Mouse (Mus musculus): ENCODE measurements around the gene Impdh2. TPM values are rescaled to one million over a fixed set of nuclear protein-coding genes. Genes with fewer than 3 reads are reported as not detected.

Impdh2 gene
- polyA plus RNA-seq, 1 experiment from 2014 or later: 118 TPM

GRCm38 (mm10) chr9:108563671-108564070 is 3.6 kb downstream of the Impdh2 start:
- DNase-seq (ENCODE audit: low spot score) (no peak), ATAC-seq (replicated peaks; ENCODE audit: low FRiP score, low read depth) (no peak)
- Histone ChIP-seq H3K4me1 (replicated peaks; ENCODE audit: insufficient read depth, low read length) (peaks cover 22% of the 10 kb centered on the region), H3K36me3 (ENCODE audit: insufficient read depth, low read length) (peaks cover 21% of the 10 kb centered on the region), H3K9ac (ENCODE audit: low read depth, low read length) (no peak overlapping the region), H3K9me3 (replicated peaks; ENCODE audit: low read length) (no peaks in the 10 kb centered on the region), H3K4me3 (replicated peaks; ENCODE audit: low read depth, low read length) (no peak overlapping the region), H3K27ac (no peak overlapping the region), H3K27me3 (ENCODE audit: insufficient read depth, low read length) (no peaks in the 10 kb centered on the region), H3K4me2 (ENCODE audit: low read length) (no peak overlapping the region)
- no peak for TF ChIP-seq CTCF (IDR thresholded peaks at IDR 0.05; ENCODE audit: low read depth)
- WGBS: 95% methylated on average over 8 of the region's 8 CpGs

- ATAC-seq (replicated peaks; ENCODE audit: low FRiP score, low read depth) (no peak), DNase-seq (ENCODE audit: low spot score) (no peak)
- TF ChIP-seq CTCF (IDR thresholded peaks at IDR 0.05; ENCODE audit: low read depth): no peak
- Histone ChIP-seq H3K4me3 (replicated peaks; ENCODE audit: low read depth, low read length) (no peak overlapping the region), H3K4me1 (replicated peaks; ENCODE audit: insufficient read depth, low read length) (peaks cover 23% of the 10 kb centered on the region), H3K36me3 (ENCODE audit: insufficient read depth, low read length) (peaks cover 17% of the 10 kb centered on the region), H3K27ac (no peak overlapping the region), H3K27me3 (ENCODE audit: insufficient read depth, low read length) (no peaks in the 10 kb centered on the region), H3K9me3 (replicated peaks; ENCODE audit: low read length) (no peaks in the 10 kb centered on the region), H3K4me2 (ENCODE audit: low read length) (no peak overlapping the region), H3K9ac (ENCODE audit: low read depth, low read length) (no peak overlapping the region)
- 82% methylated on average over 7 of the region's 7 CpGs for WGBS
Observed at GRCm38 (mm10) chr9:108564131-108564530, 4.0 kb downstream of the Impdh2 start.

- DNase-seq (ENCODE audit: low spot score): no peak
- H3K9me3 ChIP-seq (replicated peaks; ENCODE audit: low read length): no peaks in the 10 kb centered on the region
- peaks cover 22% of the 10 kb centered on the region for H3K4me1 ChIP-seq (replicated peaks; ENCODE audit: insufficient read depth, low read length)
- no peak for TF ChIP-seq CTCF (IDR thresholded peaks at IDR 0.05; ENCODE audit: low read depth)
- peak overlapping the region; percentile 97 for H3K27ac ChIP-seq
- peaks cover 14% of the 10 kb centered on the region for H3K36me3 ChIP-seq (ENCODE audit: insufficient read depth, low read length)
- peak overlapping the region; percentile 83 for H3K9ac ChIP-seq (ENCODE audit: low read depth, low read length)
- peak overlapping the region; percentile 77 for H3K4me3 ChIP-seq (replicated peaks; ENCODE audit: low read depth, low read length)
- H3K4me2 ChIP-seq (ENCODE audit: low read length): peak overlapping the region; percentile 100
- no peaks in the 10 kb centered on the region for H3K27me3 ChIP-seq (ENCODE audit: insufficient read depth, low read length)
- ATAC-seq (replicated peaks; ENCODE audit: low FRiP score, low read depth): no peak
- WGBS: 8% methylated on average over 35 of the region's 35 CpGs
Observed at GRCm38 (mm10) chr9:108565881-108566814, 6.1 kb downstream of the Impdh2 start.

- H3K27ac ChIP-seq: peak within 1 kb of the TSS; percentile 97
- peak within 1 kb of the TSS; percentile 83 for H3K9ac ChIP-seq (ENCODE audit: low read depth, low read length)
- H3K4me3 ChIP-seq (replicated peaks; ENCODE audit: low read depth, low read length): peak within 1 kb of the TSS; percentile 77
- no peaks in the 10 kb centered on the region for H3K27me3 ChIP-seq (ENCODE audit: insufficient read depth, low read length)
- H3K36me3 ChIP-seq (ENCODE audit: insufficient read depth, low read length): peaks cover 19% of the 10 kb centered on the region
- WGBS: under 1% methylated on average over 73 of the region's 73 CpGs
- peak; percentile 81 for ATAC-seq (replicated peaks; ENCODE audit: low FRiP score, low read depth)
- H3K4me1 ChIP-seq (replicated peaks; ENCODE audit: insufficient read depth, low read length): peaks cover 14% of the 10 kb centered on the region
- no peaks in the 10 kb centered on the region for H3K9me3 ChIP-seq (replicated peaks; ENCODE audit: low read length)
- peak; percentile 87 for TF ChIP-seq CTCF (IDR thresholded peaks at IDR 0.05; ENCODE audit: low read depth)
- H3K4me2 ChIP-seq (ENCODE audit: low read length): peak within 1 kb of the TSS; percentile 100
- DNase-seq (ENCODE audit: low spot score): peak; percentile 98
Observed at GRCm38 (mm10) chr9:108566815-108567776, 7.0 kb downstream of the Impdh2 start, which contains the start of gene Ndufaf3. Gene Ndufaf3, minus strand, starts transcription at chr9:108567434.

GRCm38 (mm10) chr9:108567931-108568419 is 7.9 kb downstream of the Impdh2 start:
- WGBS: 8% methylated on average over 18 of the region's 18 CpGs
- Histone ChIP-seq H3K9ac (ENCODE audit: low read depth, low read length) (peak overlapping the region; percentile 83), H3K27me3 (ENCODE audit: insufficient read depth, low read length) (no peaks in the 10 kb centered on the region), H3K36me3 (ENCODE audit: insufficient read depth, low read length) (peaks cover 28% of the 10 kb centered on the region), H3K27ac (peak overlapping the region; percentile 97), H3K4me2 (ENCODE audit: low read length) (peak overlapping the region; percentile 100), H3K9me3 (replicated peaks; ENCODE audit: low read length) (no peaks in the 10 kb centered on the region), H3K4me3 (replicated peaks; ENCODE audit: low read depth, low read length) (peak overlapping the region; percentile 77), H3K4me1 (replicated peaks; ENCODE audit: insufficient read depth, low read length) (peaks cover 14% of the 10 kb centered on the region)
- ATAC-seq (replicated peaks; ENCODE audit: low FRiP score, low read depth): no peak
- no peak for DNase-seq (ENCODE audit: low spot score)
- no peak for TF ChIP-seq CTCF (IDR thresholded peaks at IDR 0.05; ENCODE audit: low read depth)

Data from kidney, postnatal 0 days (tissue).